Comparison of ENCODE assay signal across 8 mouse cellular contexts in the genomic region with DNA sequence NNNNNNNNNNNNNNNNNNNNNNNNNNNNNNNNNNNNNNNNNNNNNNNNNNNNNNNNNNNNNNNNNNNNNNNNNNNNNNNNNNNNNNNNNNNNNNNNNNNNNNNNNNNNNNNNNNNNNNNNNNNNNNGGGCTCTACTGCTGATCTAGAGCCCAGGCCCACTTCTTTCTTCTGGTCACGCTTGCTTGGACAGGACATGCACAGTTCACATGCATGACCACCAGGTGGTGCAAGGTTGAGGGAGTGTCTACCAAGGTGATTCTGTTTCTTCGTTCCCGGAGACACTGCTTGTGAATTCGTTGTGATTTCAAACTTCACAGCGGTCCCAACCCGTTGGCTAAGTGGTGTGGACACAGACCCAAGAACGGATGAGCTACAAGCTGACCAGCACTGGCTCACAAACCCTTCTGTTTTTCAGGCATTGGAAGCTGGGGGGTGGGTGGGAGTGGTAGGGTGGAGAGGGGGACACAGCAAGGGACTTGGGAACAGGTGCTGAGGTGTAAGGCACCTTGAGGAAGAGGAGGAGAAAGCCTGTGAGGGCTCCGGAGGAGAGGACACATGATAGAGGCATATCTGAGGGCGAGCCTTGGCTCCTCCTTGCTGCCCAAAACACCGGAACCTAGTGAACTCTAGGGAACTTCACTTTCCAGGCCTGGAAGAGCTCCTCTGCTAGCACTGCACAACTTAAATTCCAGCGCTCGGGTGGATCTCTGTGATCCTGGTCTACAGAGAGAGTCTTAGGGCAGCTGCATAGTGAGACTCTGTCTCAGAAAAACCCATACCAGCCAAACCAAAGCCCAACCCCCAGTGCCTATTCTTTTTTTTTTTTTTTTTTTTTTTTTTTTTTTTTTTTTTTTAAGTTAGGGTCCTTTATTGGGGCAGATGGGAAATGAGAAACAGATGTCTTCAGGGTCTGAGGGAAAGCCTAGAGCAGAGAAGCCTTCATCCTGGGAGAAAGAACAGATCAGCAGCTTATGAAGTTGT. TPM values are rescaled to one million over a fixed set of nuclear protein-coding genes. Genes with fewer than 3 reads are reported as not detected.
A peak's percentile ranks its signal among the peaks of the same experiment; 100 is the strongest.
DNase-seq lines count a peak whose midpoint lies in the region; ATAC-seq and TF ChIP-seq lines count a peak whose summit lies in the region.

No protein-coding gene starts in this region.

- TF ChIP-seq EP300 in lung, postnatal 0 days (IDR thresholded peaks at IDR 0.05), result no peak

- intact Hi-C loops in heart, postnatal 14 days (cut with DNase I), result loop anchor here (1.0 to 10.0 kb wide), 5 partner anchors 43 to 340 kb away; partner anchors contain the start of genes Bag1 and Chmp5

- H3K9ac ChIP-seq in forebrain, embryonic 13.5 days, result no peak overlapping the region; the same call in 1 of the 2 replicates
- H3K9ac ChIP-seq in lung, postnatal 0 days (replicated peaks; ENCODE audit: low read depth), result 0 out of 2 replicates have a peak overlapping the region, but pooled peaks have one; percentile 13

- H3K4me2 ChIP-seq in forebrain, embryonic 13.5 days, result peak overlapping the region; percentile 39
- peak overlapping the region; percentile 55 for H3K4me2 ChIP-seq in lung, postnatal 0 days (replicated peaks; ENCODE audit: low read depth, low read length)

- WGBS in forebrain, embryonic 13.5 days, result 33% methylated on average over 12 of the region's 12 CpGs
- 15% methylated on average over 12 of the region's 12 CpGs for WGBS in large intestine, adult 2 months
- 10% methylated on average over 12 of the region's 12 CpGs for WGBS in lung, postnatal 0 days

- TF ChIP-seq CTCF in lung, postnatal 0 days (IDR thresholded peaks at IDR 0.05), result peak; percentile 99

- ATAC-seq in forebrain, embryonic 13.5 days, result peak; percentile 43; the same call in 1 of the 2 replicates
- ATAC-seq in lung, postnatal 0 days, result peak; percentile 65

- H3K36me3 ChIP-seq in forebrain, embryonic 13.5 days (ENCODE audit: poor library complexity, severe bottlenecking), result no peaks in the 10 kb centered on the region
- no peaks in the 10 kb centered on the region for H3K36me3 ChIP-seq in lung, postnatal 0 days (ENCODE audit: insufficient read depth, low read length)

- H3K4me1 ChIP-seq in forebrain, embryonic 13.5 days, result 0 out of 2 replicates have a peak, but pooled peaks cover 3% of the 10 kb centered on the region
- peaks cover 3% of the 10 kb centered on the region; the same call in 1 of the 2 replicates for H3K4me1 ChIP-seq in lung, postnatal 0 days (ENCODE audit: insufficient read depth, low read depth, low read length)

- H3K27me3 ChIP-seq in forebrain, embryonic 13.5 days, result peaks cover 3% of the 10 kb centered on the region; the same call in 1 of the 2 replicates
- H3K27me3 ChIP-seq in lung, postnatal 0 days (replicated peaks; ENCODE audit: insufficient read depth, low read length), result no peaks in the 10 kb centered on the region

- peak; percentile 88 for DNase-seq in ES-CJ7 (ENCODE audit: low read depth, low spot score)
- peak; percentile 66 for DNase-seq in c-Kit-positive CD71-positive TER-119-negative erythroid progenitor cells, embryonic 14.5 days (ENCODE audit: low read depth)
- peak; percentile 82 to 88 for DNase-seq in heart, postnatal 14 days
- DNase-seq in large intestine, adult 2 months (ENCODE audit: low read depth, low spot score), result peak; percentile 67
- DNase-seq in lung, postnatal 0 days (ENCODE audit: low spot score), result peak; percentile 89
- peak; percentile 81 for DNase-seq in ovary, postnatal 14 days (ENCODE audit: low spot score)
- peak; percentile 81 for DNase-seq in thymus, postnatal 25 days

- H3K9me3 ChIP-seq in forebrain, embryonic 13.5 days (replicated peaks), result no peaks in the 10 kb centered on the region
- H3K9me3 ChIP-seq in lung, postnatal 0 days (ENCODE audit: low read length), result no peaks in the 10 kb centered on the region

- no peak overlapping the region for H3K27ac ChIP-seq in forebrain, embryonic 13.5 days
- peak overlapping the region; percentile 28 for H3K27ac ChIP-seq in lung, postnatal 0 days (ENCODE audit: low read length)

- no peak overlapping the region for H3K4me3 ChIP-seq in forebrain, embryonic 13.5 days
- no peak overlapping the region for H3K4me3 ChIP-seq in lung, postnatal 0 days (ENCODE audit: low read depth, low read length)

RNA-seq across cellular contexts. Expression of gene Smu1, which starts 16.8 kb away (rescaled TPM):
- 165 and 180 TPM in 2 replicates for polyA plus RNA-seq in forebrain, embryonic 13.5 days (2015; fragmentation: Nextera tagmentation; extraction: Ambion mirVana)
- total RNA-seq in heart, postnatal 14 days (2021), result 10 to 100 TPM; 28.1 to 31.6 TPM
- polyA plus RNA-seq in large intestine, adult 2 months (2012; rRNA removed), result 28.7 and 30.0 TPM in 2 replicates
- 88.4 and 89.0 TPM in 2 replicates for polyA plus RNA-seq in lung, postnatal 0 days (2015; fragmentation: Nextera tagmentation; extraction: Ambion mirVana)

RNA-seq across cellular contexts. Expression of gene Dnaja1, which starts 52.6 kb away (rescaled TPM):
- 726 and 745 TPM in 2 replicates for polyA plus RNA-seq in forebrain, embryonic 13.5 days (2015; fragmentation: Nextera tagmentation; extraction: Ambion mirVana)
- total RNA-seq in heart, postnatal 14 days (2021), result 100 to 1,000 TPM in 1 of 2 experiments, 10 to 100 TPM in 1; 79.5 to 110 TPM
- 9.2 and 11.4 TPM in 2 replicates for polyA plus RNA-seq in large intestine, adult 2 months (2012; rRNA removed)
- polyA plus RNA-seq in lung, postnatal 0 days (2015; fragmentation: Nextera tagmentation; extraction: Ambion mirVana), result 285 and 314 TPM in 2 replicates

Comparison
In these comparisons a context has a peak if more than half of its experiments do, and no peak if none do; other contexts are left out.
1. RNA of gene Dnaja1, which starts 52.6 kb away (polyA plus RNA-seq): 726 to 745 TPM in forebrain, embryonic 13.5 days and 285 to 314 TPM in lung, postnatal 0 days; 9.2 to 11.4 TPM in large intestine, adult 2 months; every median in the first group is over 10 times any median in the second.
2. Peak in every context shown above with its lines, with median percentiles within 50 percentile points of each other: DNase-seq.